Mouse (Mus musculus) myocyte (in vitro differentiated cells): ENCODE measurements around the gene Oat.

Source experiments
- E2F4 ChIP-seq: IDR thresholded peaks from one replicate; pipeline ENCODE4 v1.6.1; 2011; ENCODE audit warnings: mild to moderate bottlenecking, control low read depth, moderate library complexity; ENCODE audit not compliant: insufficient read depth
- MAX ChIP-seq: IDR thresholded peaks from one replicate; pipeline ENCODE4 v1.6.1; 2011; ENCODE audit warnings: low read depth, mild to moderate bottlenecking, control low read depth
- MYOG ChIP-seq, 3 experiments: IDR thresholded peaks; one replicate each; pipeline ENCODE4 v1.6.1; 2011; ENCODE audit warnings: control low read depth in 2 of 3, low read depth in 2 of 3, mild to moderate bottlenecking in 2 of 3; ENCODE audit not compliant: insufficient read length in 2 of 3, control insufficient read depth in 1 of 3, insufficient read depth in 1 of 3
- POLR2A ChIP-seq: IDR thresholded peaks from one replicate; pipeline ENCODE4 v1.6.1; 2011; ENCODE audit warnings: low read depth, mild to moderate bottlenecking, control low read depth, moderate library complexity; ENCODE audit not compliant: insufficient read length
- POLR2AphosphoS2 ChIP-seq: IDR thresholded peaks from one replicate; pipeline ENCODE4 v1.6.1; 2011; ENCODE audit warnings: low read depth, control low read depth; ENCODE audit not compliant: insufficient read length
- TCF12 ChIP-seq: IDR thresholded peaks from one replicate; pipeline ENCODE4 v1.6.1; 2011; ENCODE audit warnings: mild to moderate bottlenecking, control low read depth; ENCODE audit not compliant: poor library complexity, insufficient read depth, severe bottlenecking

DNA sequence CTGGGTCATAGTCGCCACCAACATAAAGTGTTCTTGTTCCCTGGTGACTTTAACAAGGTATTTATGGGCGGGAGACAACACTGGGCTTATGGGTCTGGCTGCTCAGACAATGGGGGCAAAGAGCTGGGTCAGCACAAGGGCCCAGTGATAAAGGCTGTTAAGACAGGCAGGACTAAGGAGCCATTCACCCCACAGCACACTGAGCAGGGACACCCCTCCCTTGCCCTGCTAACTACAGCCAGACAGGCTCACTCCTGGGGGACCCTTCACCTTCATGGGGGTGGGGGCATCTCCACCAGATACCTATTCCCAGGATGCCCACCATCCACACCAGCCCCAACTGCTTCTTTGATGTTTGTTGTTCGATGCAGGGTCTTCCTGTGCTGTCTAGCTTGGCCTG lies 47.0 kb downstream of the Oat start:
- TF ChIP-seq POLR2AphosphoS2 (no peak), POLR2A (no peak), MAX (no peak), MYOG (IDR thresholded peaks at IDR 0.05; ENCODE audit: control insufficient read depth in 1 of 3, insufficient read depth in 1 of 3, insufficient read length in 2 of 3, low read depth in 2 of 3) (no peak), E2F4 (no peak), TCF12 (no peak)
